Mouse (Mus musculus) cortical plate, adult 2 months (tissue): ENCODE measurements around the gene Ckap4. TPM values are rescaled to one million over a fixed set of nuclear protein-coding genes. Genes with fewer than 3 reads are reported as not detected.

ENCODE experiments used
- H3K27ac ChIP-seq: fragments of 200-500 bp; 2 replicates; pipeline ENCODE4 v1.5.1; 2012; ENCODE audit warnings: low read length, control low read depth, inconsistent platforms; ENCODE audit not compliant: insufficient read depth
- H3K4me1 ChIP-seq: fragments of 200-500 bp; 2 replicates; pipeline ENCODE4 v1.6.1; 2011; ENCODE audit warnings: low read length; ENCODE audit not compliant: control insufficient read depth, insufficient read depth
- H3K4me3 ChIP-seq: fragments of 200-500 bp; 2 replicates; pipeline ENCODE4 v1.5.1; 2011; ENCODE audit warnings: mild to moderate bottlenecking, low read length, control low read depth; ENCODE audit not compliant: insufficient read depth
- CTCF ChIP-seq: fragments of 200-500 bp; IDR thresholded peaks from 2 replicates; pipeline ENCODE4 v1.5.1; 2011; ENCODE audit warnings: mild to moderate bottlenecking, control low read depth, low read length; ENCODE audit not compliant: insufficient read depth; ENCODE audit errors: extremely low read depth
- POLR2A ChIP-seq: fragments of 200-500 bp; IDR thresholded peaks from 2 replicates; pipeline ENCODE4 v1.6.1; 2011; ENCODE audit warnings: mild to moderate bottlenecking, low read length, control low read depth; ENCODE audit not compliant: insufficient read depth; ENCODE audit errors: extremely low read depth
- polyA plus RNA-seq: library from polyadenylated mRNA; depleted of rRNA; stranded (reverse); fragments of >200 nt; gene quantifications from 2 replicates; pipeline ENCODE4 v1.2.3, GENCODE M21; 2012

The Ckap4 gene
- polyA plus RNA-seq, 1 experiment = 13.2 TPM

GRCm38 (mm10) chr10:84551846-84552245 lies 18.0 kb upstream of the Ckap4 start:
- no peak overlapping the region for H3K27ac ChIP-seq
- H3K4me3 ChIP-seq = no peak overlapping the region
- TF ChIP-seq POLR2A (no peak), CTCF (no peak)
- H3K4me1 ChIP-seq = no peaks in the 10 kb centered on the region

- H3K4me3 ChIP-seq = no peak overlapping the region
- no peak for TF ChIP-seq CTCF
- TF ChIP-seq POLR2A = no peak
- no peaks in the 10 kb centered on the region for H3K4me1 ChIP-seq
- H3K27ac ChIP-seq = no peak overlapping the region
Measured at GRCm38 (mm10) chr10:84549920-84550293, 16.0 kb upstream of the Ckap4 start.

- Histone ChIP-seq H3K27ac (no peak overlapping the region), H3K4me3 (no peak overlapping the region), H3K4me1 (no peaks in the 10 kb centered on the region)
- TF ChIP-seq CTCF = no peak
- no peak for TF ChIP-seq POLR2A
Measured at GRCm38 (mm10) chr10:84549146-84549919, 15.5 kb upstream of the Ckap4 start.

GRCm38 (mm10) chr10:84544841-84545610 lies 11.2 kb upstream of the Ckap4 start:
- Histone ChIP-seq H3K4me3 (no peak overlapping the region), H3K4me1 (no peaks in the 10 kb centered on the region), H3K27ac (no peak overlapping the region)
- no peak for TF ChIP-seq POLR2A
- TF ChIP-seq CTCF = no peak

- Histone ChIP-seq H3K27ac (no peak overlapping the region), H3K4me3 (no peak overlapping the region), H3K4me1 (no peaks in the 10 kb centered on the region)
- TF ChIP-seq POLR2A (no peak), CTCF (0 out of 2 replicates have a peak, but pooled peaks have one; percentile 10)
Measured at GRCm38 (mm10) chr10:84542802-84543658, 9.2 kb upstream of the Ckap4 start.

DNA sequence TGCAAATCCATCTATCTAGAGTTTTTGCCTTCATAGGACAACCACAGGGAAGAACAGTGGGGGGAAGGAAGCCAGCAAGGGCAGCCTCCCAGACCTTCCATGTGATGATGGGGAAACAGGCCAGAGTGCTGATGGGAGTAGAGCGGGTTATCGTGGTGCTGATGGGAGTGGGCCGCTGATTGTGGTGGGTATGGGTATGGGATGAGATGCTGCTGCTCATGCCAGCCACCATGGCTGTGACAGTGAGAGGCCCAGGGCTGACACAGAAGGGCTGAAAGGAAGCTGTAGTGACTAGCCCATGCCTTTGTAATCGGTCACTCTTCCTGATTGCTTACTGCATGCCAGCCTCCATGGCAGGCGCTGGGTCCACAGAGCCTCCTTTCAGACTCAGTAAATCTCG lies 5.8 kb upstream of the Ckap4 start:
- no peak overlapping the region for H3K27ac ChIP-seq
- TF ChIP-seq CTCF (no peak), POLR2A (no peak)
- no peak overlapping the region for H3K4me3 ChIP-seq
- peaks cover 2% of the 10 kb centered on the region; the same call in 1 of the 2 replicates for H3K4me1 ChIP-seq

- no peak overlapping the region for H3K4me3 ChIP-seq
- peaks cover 4% of the 10 kb centered on the region; the same call in 1 of the 2 replicates for H3K4me1 ChIP-seq
- no peak overlapping the region for H3K27ac ChIP-seq
- TF ChIP-seq POLR2A (no peak), CTCF (no peak)
Measured at GRCm38 (mm10) chr10:84535859-84536258, 2.0 kb upstream of the Ckap4 start.

DNA sequence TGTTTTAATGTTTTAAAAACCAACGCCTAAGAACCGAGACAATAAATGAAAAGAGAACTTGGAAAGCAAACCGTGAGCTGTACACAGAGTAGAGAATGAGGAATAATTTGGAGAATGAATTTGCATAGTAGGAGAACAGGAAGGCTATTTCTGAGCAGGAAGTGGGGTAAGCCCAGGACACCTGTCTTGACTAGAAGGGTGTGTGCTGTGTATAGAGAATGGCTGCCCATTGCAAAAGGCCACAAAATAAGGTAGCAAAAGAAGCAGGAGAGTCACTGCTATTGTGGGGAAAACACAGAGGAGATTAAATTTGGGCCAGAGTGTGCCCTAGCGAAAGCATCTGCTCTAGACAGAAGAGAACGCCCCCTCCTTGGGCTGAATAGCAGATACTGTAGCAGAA lies 1.6 kb upstream of the Ckap4 start:
- no peak for TF ChIP-seq CTCF
- no peak for TF ChIP-seq POLR2A
- H3K4me1 ChIP-seq = peaks cover 6% of the 10 kb centered on the region; the same call in 1 of the 2 replicates
- H3K4me3 ChIP-seq = no peak overlapping the region
- H3K27ac ChIP-seq = no peak overlapping the region

DNA sequence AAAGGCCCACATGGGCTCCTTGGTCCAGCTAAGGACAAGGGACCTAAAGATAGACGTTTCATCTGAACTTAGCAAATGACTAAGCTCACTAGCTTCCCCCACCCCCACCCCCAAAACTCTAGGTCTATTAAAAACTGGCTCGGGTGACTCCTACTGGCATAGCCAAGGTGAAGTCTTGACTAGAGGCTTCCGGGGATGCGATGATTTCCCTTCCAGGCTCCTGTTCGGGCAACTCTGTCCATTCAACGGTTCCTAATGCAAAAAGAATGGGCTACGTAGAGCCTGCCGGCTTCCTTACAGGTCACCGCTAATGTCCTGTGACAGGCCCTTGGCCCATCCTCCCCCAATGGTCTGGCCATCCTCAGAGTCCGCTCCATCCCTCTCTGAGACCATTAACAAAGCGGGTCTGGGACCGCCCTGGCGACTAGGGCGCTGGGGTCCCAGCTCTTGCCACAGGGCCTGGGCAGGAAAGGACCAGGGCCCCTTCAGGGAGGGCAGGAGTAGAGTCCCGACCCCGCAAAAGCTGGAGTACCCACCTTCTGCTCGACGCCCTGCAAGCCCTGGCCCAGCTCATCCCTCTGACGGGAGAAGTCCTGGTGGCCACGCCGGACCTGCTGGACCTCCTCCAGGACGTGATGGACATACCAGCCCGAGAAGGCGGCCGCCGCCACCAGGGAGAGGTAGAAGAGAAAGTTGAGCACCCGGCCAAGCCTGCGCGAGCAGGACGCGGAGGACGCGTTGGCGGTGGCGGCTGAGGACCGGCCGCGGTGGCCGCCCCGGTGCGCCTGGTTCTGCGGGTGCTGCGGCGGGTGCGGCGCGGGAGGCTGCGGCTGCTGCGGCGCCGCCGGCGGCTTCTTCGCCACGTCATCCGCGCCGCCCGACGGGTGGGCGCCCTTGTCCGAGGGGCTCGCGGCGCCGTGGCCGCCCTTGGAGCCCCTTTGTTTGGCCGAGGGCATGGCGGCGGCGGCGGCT lies 665 bp downstream of the Ckap4 start:
- TF ChIP-seq POLR2A (no peak), CTCF (no peak)
- Histone ChIP-seq H3K4me1 (peaks cover 8% of the 10 kb centered on the region; the same call in 1 of the 2 replicates), H3K27ac (peak overlapping the region; percentile 66; the same call in 1 of the 2 replicates), H3K4me3 (peak overlapping the region; percentile 95)
